Mouse (Mus musculus) layer of hippocampus, adult 2 months (tissue): ENCODE measurements around the gene Stbd1. TPM values are rescaled to one million over a fixed set of nuclear protein-coding genes. Genes with fewer than 3 reads are reported as not detected.

ENCODE experiments used
- DNase-seq, 2 experiments: peaks; one replicate each; pipeline ENCODE4 v3.0.0; 2022; ENCODE audit warnings: low spot score in 2 of 2
- H3K27ac ChIP-seq: fragments of 200-600 bp; 2 replicates; pipeline ENCODE4 v1.8.1; 2022
- H3K4me3 ChIP-seq: fragments of 200-600 bp; 2 replicates; pipeline ENCODE4 v1.8.1; 2022; ENCODE audit warnings: mild to moderate bottlenecking
- CTCF ChIP-seq: fragments of 200-600 bp; conservative IDR thresholded peaks from 2 replicates; pipeline ENCODE4 v1.8.1; 2022; ENCODE audit warnings: antibody characterized with exemption, mild to moderate bottlenecking, moderate library complexity
- long read RNA-seq, 2 experiments: library from polyadenylated mRNA; stranded (forward); transcript quantifications; one replicate each; pipeline ENCODE4 v2.0.0; 2021; ENCODE audit warnings: borderline mapping rate in 2 of 2
- total RNA-seq, 2 experiments: library from RNA; stranded (reverse); gene quantifications; 2 replicates each; pipeline ENCODE4 v1.2.3; 2021

Stbd1 gene
- 1 to 10 TPM; 2.0 to 3.2 TPM for total RNA-seq
- long read RNA-seq, experiment 1, partial matches to known transcripts: 0 of 1 reads
- long read RNA-seq, experiment 1, other reads (novel, unspliced or antisense): 1 of 1 reads
- long read RNA-seq, experiment 2, transcript Stbd1-201 (2 exons, 1,985 nt): major isoform, 6 of 6 reads
- long read RNA-seq, experiment 2, partial matches to known transcripts: 0 of 6 reads
- long read RNA-seq, experiment 2, other reads (novel, unspliced or antisense): 0 of 6 reads

DNA sequence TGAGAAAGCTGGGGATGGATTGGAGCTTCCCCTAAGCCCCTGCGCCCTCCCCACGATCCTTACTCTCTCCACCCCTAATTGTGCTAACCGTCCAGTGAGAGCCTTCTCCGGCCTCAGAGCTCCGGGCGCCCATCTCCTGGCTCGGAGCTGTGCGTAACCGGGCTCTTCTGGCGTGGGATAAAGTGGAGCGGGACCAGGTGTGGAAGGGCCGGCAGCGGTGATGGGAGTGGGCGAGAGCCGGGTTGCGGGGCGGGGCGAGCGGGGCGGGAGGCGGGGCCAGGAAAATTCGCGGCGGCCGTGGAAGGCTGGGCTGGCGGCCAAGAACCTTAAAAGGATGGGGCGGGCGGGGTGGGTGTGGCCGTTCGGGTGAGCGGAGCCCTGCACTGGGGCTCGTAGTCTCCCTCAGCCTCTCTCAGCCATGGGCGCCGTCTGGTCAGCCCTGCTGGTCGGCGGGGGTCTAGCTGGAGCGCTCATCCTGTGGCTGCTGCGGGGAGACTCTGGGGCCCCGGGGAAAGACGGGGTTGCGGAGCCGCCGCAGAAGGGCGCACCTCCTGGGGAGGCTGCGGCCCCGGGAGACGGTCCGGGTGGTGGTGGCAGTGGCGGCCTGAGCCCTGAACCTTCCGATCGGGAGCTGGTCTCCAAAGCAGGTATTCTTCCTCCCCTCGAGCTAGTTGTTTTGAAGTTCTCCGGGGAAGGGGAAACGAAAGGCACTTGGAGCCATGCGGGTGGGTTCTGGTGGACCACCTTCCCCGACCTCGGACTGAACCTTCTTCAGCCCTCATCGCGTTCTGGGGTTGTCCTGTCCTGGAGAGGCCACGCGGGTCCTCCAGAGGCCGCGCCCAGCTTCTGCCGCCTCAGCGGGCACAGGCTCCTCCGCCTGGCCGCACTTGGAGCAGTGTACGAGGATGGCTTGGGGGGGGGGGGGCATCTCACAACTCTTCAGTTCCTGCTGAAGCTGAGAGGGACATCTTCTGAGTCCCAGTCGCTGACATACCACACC, at the start of gene Stbd1:
TSS of gene Stbd1 (plus strand) at position 351 of the 1,000 bp plus-strand sequence.
- no peak for TF ChIP-seq CTCF
- Histone ChIP-seq H3K27ac (no peak within 1 kb of the TSS), H3K4me3 (peak within 1 kb of the TSS; percentile 72)
- peak in 1 of 2 experiments; percentile 16 for DNase-seq

DNA sequence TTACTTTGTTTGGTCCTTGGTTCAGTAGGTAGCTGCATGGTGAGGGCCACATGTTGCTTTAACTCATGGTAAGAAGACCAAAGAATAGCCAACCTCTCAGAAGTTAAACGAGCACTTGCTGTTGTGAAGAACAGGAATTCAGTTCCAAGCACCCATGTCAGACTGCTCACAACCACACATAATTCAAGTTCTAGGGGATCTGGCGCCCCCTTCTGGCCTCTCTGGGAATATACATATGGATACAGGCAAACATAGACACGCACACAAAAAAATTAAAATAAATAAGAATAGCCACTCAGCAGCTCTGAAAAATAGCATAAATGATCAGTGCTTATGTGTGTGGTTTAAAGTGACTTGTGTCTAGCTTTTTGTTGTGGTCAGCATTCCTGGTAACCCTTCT, 48.9 kb upstream of the Stbd1 start:
- peak; percentile 69 for TF ChIP-seq CTCF
- no peak for DNase-seq
- Histone ChIP-seq H3K4me3 (no peak overlapping the region), H3K27ac (no peak overlapping the region)

DNA sequence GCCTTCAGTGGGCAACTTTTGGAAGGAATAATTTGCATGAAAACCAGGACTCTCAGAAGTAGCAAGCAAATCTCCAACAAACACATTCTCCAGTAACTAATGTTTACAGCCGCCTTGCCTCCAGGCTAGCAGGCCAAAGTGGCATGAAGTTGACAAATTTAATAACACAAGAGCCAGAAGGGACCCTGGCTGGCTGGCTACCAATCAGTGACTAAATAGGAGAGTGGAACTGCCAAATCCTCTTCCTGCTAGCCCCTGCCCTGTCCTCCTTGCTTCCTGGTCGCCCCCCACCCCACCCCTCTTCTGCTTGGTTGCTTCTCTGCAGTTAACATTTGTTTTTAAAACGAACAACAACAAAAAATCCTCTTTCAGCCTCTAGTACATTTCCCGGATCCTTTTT, 48.4 kb upstream of the Stbd1 start:
- DNase-seq: no peak
- H3K4me3 ChIP-seq: no peak overlapping the region; the same call in 1 of the 2 replicates
- no peak overlapping the region; the same call in 1 of the 2 replicates for H3K27ac ChIP-seq
- no peak for TF ChIP-seq CTCF

DNA sequence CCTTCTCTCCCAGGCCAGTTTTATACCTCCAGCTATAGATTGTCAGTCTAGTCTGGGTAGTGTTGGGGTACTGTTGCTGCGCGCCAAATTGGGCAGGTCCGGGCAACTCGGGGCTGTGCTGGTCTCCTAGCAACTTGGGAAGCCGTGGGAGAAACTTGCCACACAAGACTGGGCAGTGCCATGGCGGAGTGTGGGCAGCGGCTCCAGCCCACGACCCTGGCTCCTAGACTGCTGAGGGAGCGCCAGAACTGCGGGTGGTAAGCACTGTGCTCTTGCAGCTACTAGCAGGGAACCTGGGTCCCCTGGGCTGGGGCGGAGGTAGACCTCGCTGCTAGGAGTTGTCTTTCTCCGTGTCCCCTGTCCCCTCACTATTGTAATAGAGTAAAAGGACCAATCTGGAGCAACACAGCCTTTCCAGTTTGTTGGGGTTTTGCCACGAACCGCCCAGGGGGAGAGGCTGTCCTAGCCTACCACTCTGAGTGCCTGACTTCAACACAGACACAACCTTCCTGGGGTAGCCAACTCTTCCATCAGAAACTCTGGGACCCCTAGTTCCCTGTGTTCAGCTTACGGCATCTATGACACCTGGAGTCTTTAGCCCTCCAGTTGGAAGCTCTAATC, 47.8 kb upstream of the Stbd1 start, which contains the start of gene Fam47e:
TSS of gene Fam47e (plus strand) at position 179 of the 621 bp plus-strand sequence.
- peak within 1 kb of the TSS; percentile 25; the same call in 1 of the 2 replicates for H3K27ac ChIP-seq

DNA sequence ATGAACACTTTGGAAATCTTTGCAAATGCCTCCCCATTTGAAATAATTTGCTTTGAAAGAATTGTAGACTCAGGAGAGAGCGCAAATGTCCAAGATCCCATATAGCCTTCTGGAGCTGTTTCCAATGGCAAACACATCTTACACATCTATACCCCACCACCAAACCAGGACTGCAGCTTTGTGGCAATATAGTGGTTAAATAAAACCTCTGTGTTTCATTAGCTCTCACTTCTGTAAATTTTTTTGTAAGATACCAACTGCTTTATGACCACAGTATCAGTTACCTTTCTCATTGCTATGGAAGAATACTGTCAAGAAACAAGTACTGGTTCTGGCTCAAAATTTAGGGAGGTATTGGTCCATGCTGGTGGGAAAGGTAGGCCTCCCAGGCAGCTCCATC, 46.9 kb upstream of the Stbd1 start:
- no peak overlapping the region for H3K27ac ChIP-seq
- no peak for TF ChIP-seq CTCF
- DNase-seq: no peak
- no peak overlapping the region for H3K4me3 ChIP-seq

More for the DNA sequence above, 47.8 kb upstream of the Stbd1 start, which contains the start of gene Fam47e:
- H3K4me3 ChIP-seq: peak within 1 kb of the TSS; percentile 31; the same call in 1 of the 2 replicates
- TF ChIP-seq CTCF: no peak
- DNase-seq: peak; percentile 13 to 44

DNA sequence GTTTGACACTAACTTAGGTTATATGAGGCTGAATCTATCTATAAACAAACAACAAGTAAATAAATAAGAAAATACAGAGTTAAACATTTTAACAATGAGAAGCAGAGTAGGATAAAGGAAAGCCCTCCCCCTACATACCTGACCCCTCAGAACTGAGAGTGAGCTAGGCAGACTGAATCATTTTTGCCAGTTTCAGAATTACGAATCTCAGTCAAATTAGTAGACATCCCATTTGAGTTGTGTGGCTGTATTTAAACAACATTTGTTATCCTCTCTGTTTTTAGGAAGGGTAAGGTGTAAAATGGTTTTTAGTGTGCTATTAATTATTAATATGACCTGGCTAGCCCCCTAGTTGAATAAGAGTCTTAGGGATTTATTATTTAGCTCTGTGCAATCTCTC, 45.3 kb upstream of the Stbd1 start:
- no peak overlapping the region for H3K4me3 ChIP-seq
- no peak overlapping the region for H3K27ac ChIP-seq
- no peak for DNase-seq
- no peak for TF ChIP-seq CTCF

DNA sequence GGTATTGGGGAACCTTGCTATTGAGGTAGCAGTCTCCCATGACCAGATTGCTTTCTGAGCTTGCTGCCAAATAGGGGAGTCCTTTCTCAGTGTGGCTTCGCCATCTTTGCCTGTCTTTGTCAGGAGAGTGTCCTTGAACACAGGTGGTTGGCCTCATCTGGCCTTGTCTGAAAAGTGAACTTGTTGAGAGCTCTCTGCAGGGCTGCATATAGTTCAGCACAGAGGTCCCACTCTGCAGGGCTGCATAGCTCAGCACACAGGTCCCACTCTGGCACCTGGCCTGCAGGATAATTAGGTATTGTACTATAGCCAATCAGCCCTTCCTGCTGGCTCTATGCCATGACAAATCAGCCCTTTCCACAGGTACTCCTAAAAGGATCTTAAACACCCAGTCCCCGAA, 42.6 kb upstream of the Stbd1 start:
- no peak for TF ChIP-seq CTCF

DNA sequence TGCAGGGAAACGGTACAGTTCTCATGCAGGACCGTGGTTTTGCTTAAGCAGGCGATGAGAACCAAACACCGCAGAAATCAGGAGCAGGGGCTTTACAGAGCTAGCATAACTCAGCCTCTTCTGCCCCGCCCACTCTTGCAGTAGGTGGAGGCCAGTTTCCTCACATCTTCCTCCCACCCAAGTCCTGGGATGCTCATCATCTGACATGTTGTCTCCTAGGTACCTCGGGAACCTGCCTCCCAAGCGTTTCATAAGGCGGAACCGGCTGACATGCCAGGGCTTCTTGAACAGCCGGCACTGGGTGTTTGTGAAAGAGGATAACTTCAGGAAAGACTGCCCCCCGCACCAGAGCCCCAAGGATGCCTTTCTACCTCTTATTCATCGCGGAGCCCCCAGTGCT, 40.8 kb upstream of the Stbd1 start:
- TF ChIP-seq CTCF: no peak
- Histone ChIP-seq H3K4me3 (no peak overlapping the region), H3K27ac (no peak overlapping the region)
- no peak for DNase-seq

More for the DNA sequence above, 42.6 kb upstream of the Stbd1 start:
- H3K4me3 ChIP-seq: no peak overlapping the region
- no peak for DNase-seq
- no peak overlapping the region for H3K27ac ChIP-seq

DNA sequence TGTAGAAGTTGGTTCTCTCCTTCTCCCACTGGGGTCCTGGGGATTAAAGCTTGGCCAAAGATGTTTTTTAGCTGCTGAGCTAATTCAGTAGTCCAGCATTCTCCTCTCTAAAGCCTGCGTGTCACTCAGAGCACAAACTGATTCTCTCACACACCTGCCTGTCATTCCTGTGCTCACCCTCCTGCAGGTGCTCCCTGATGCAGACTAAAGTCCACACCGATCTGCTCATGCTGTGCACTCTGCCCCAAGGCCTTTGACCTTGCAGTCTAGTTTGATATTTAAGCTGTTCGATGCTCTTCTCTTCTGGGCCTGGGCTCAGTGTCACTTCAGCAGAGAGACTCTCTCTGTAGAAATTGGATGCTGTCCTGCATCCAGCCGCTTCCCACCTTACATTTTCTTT, 31.6 kb upstream of the Stbd1 start:
- no peak overlapping the region for H3K4me3 ChIP-seq
- no peak for TF ChIP-seq CTCF
- no peak for DNase-seq
- H3K27ac ChIP-seq: no peak overlapping the region

DNA sequence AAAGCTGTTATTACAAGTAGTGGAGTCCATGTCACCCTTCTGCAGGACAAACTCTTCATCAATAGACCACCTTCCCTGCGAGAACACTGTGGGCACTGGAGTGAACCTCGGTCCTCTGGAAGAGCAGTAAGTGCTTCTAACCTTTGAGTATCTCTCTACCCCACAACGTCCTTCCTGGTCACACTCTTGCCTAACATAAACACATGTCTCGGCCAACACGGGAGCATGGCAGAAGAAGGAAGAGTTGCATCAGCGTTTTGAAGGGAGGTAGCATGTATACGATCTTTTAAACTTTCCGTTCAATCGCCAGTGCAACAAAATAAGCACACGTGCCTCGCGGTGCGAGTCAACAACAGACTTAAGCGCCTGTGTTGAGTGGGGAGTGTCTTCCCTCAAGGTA, 23.3 kb upstream of the Stbd1 start:
- H3K27ac ChIP-seq: no peak overlapping the region
- DNase-seq: no peak
- TF ChIP-seq CTCF: no peak
- no peak overlapping the region for H3K4me3 ChIP-seq

DNA sequence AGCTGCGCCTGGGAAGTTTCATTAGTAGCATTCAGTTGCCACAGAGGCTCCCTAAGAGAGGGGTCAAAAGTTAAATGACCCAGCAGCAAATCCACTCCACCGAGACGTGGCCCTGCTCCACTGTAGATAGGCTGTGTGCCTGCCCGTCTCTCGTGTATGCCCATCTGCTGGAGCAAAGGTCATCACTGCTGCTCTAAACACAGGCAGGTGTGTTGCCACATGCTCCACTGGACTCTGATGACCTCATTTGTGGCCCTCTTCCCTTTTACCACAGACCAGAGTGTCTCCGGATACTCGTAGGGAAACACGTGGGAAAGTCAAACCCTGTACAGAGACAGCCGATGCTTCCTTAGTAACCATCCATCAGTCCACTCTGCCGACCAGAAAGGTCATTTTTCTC, 16.9 kb upstream of the Stbd1 start:
- Histone ChIP-seq H3K4me3 (no peak overlapping the region), H3K27ac (no peak overlapping the region)
- no peak for DNase-seq
- no peak for TF ChIP-seq CTCF

DNA sequence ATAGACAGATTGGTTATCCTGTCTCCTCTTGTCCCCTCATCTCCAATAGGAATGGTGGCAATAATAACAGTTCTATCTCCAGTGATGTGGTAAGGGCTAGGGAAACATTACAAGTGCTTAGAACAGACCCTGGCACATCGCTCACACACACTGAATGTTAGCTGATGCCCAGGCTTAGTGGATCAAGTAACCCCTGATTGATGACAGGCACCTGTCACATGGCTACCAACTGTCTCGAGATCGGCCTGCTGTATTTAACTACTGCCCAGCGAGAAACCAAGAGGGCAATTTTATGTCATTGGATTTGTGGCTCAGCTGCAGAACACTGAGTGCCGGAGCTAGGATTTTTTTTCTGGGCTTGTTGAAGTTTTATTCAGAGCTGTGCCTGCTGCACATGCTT, 7.8 kb upstream of the Stbd1 start:
- no peak overlapping the region for H3K4me3 ChIP-seq
- DNase-seq: no peak
- no peak for TF ChIP-seq CTCF
- H3K27ac ChIP-seq: no peak overlapping the region

DNA sequence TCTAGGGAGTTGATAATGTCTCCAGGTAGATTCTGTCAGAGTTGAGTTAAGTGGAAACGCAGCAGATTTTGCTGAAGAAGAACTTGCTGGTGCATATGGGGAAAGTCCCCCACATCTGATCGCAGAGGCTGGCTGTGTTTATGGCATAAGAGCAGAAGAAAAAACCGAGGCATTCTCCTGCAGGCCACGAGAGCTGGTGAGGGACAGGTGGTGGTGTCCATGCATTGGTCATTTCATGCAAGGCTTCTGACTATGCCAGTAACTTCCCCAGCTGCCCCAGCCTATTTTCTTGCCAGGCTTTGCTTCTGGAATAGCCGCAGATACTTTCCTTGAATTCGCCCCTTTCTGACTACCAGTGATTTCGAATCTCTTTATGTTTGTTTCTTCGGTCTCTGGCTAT, 6.0 kb upstream of the Stbd1 start:
- no peak overlapping the region for H3K27ac ChIP-seq
- no peak overlapping the region for H3K4me3 ChIP-seq
- DNase-seq: no peak
- TF ChIP-seq CTCF: no peak
